Mouse (Mus musculus) liver, embryonic 12.5 days (tissue): ENCODE measurements around the gene Cdca8. TPM values are rescaled to one million over a fixed set of nuclear protein-coding genes. Genes with fewer than 3 reads are reported as not detected.

ENCODE experiments used
- ATAC-seq: fragments of 200-750 bp; cut with Nextera tagmentation; 2 replicates; pipeline ENCODE4 v1.8.0; 2017; ENCODE audit warnings: moderate number of reproducible peaks, mild to moderate bottlenecking, moderate library complexity
- H3K27ac ChIP-seq: fragments of 300-500 bp; sonication (generic); 2 replicates; pipeline ENCODE4 v1.5.1; 2016; ENCODE audit warnings: mild to moderate bottlenecking
- H3K27me3 ChIP-seq: fragments of 300-500 bp; sonication (generic); replicated peaks from 2 replicates; pipeline ENCODE4 v1.6.1; 2016; ENCODE audit warnings: mild to moderate bottlenecking, moderate library complexity
- H3K36me3 ChIP-seq: fragments of 300-500 bp; sonication (generic); 2 replicates; pipeline ENCODE4 v1.6.1; 2016; ENCODE audit warnings: mild to moderate bottlenecking, moderate library complexity
- H3K4me1 ChIP-seq: fragments of 300-500 bp; sonication (generic); 2 replicates; pipeline ENCODE4 v1.6.1; 2016
- H3K4me2 ChIP-seq: fragments of 300-500 bp; sonication (generic); 2 replicates; pipeline ENCODE4 v1.6.1; 2016; ENCODE audit warnings: mild to moderate bottlenecking, moderate library complexity
- H3K4me3 ChIP-seq: fragments of 300-500 bp; sonication (generic); 2 replicates; pipeline ENCODE4 v1.5.1; 2016; ENCODE audit warnings: mild to moderate bottlenecking, moderate library complexity
- H3K9ac ChIP-seq: fragments of 300-500 bp; sonication (generic); 2 replicates; pipeline ENCODE4 v1.6.1; 2016; ENCODE audit warnings: mild to moderate bottlenecking, moderate library complexity
- H3K9me3 ChIP-seq: fragments of 300-500 bp; sonication (generic); replicated peaks from 2 replicates; pipeline ENCODE4 v1.6.1; 2016; ENCODE audit warnings: mild to moderate bottlenecking, moderate library complexity
- WGBS: fragments of 180-500 bp; shearing (Covaris S2); methylation state at CpG from one replicate; pipeline ENCODE4 v1.1.7; 2016; ENCODE audit not compliant: insufficient replicate concordance; 5-methylcytosine and 5-hydroxymethylcytosine counted together
- polyA plus RNA-seq: library from polyadenylated mRNA; unstranded; fragments of >200 nt; fragmentation: Nextera tagmentation; extraction: Ambion mirVana; gene quantifications from 2 replicates; pipeline ENCODE4 v1.2.1, GENCODE M21; 2016

The Cdca8 gene
- polyA plus RNA-seq, 1 experiment from 2014 or later, result 177 TPM

DNA sequence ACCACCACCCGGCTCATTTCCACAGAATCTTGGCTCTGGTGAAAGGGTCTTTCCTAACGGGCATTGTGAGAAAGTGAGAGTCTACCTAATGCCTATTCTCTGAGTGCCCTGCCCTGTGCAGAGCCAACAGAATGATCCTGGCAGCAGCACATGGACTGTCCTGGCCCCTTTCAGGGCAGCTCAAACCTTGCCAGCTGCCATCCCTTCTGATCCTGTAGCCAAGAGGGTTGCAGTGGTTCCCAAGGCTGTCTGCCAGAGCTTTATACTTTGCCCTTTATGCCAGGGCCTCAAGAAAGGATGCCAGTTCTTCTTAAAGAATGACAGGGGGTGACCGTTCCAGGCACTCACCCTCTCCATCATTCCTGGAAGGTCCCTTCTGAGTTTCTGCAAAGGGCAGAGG lies 10.4 kb upstream of the Cdca8 start:
- no peaks in the 10 kb centered on the region for H3K36me3 ChIP-seq
- H3K4me2 ChIP-seq, result no peak overlapping the region
- no peak overlapping the region for H3K9ac ChIP-seq
- no peak for ATAC-seq
- 0 out of 2 replicates have a peak, but pooled peaks cover 11% of the 10 kb centered on the region for H3K27me3 ChIP-seq
- no peaks in the 10 kb centered on the region for H3K9me3 ChIP-seq
- H3K4me1 ChIP-seq, result no peaks in the 10 kb centered on the region
- H3K4me3 ChIP-seq, result no peak overlapping the region
- 70% methylated on average over 3 of the region's 3 CpGs for WGBS
- no peak overlapping the region for H3K27ac ChIP-seq

DNA sequence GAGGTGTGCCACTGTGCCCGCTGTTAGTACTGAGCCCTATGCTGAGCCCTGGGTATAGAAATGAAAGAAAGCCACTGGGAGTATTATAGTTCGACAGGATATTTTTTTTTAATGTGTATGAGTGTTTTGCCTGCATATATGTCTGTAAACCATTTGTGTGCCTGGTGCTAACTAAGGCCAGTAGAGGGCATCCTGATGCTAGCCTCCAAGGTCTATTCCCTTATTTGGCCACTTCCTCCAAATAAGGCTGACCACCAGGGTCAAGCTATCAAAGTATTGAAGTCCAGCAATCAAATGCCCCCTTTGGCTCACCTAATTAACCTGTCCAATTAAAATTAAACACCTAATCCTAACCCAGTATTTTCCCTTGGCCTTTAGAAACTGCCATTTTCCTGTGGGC lies 5.8 kb upstream of the Cdca8 start:
- H3K27ac ChIP-seq, result no peak overlapping the region
- peaks cover 25% of the 10 kb centered on the region for H3K36me3 ChIP-seq
- H3K4me3 ChIP-seq, result no peak overlapping the region
- H3K4me2 ChIP-seq, result no peak overlapping the region
- H3K4me1 ChIP-seq, result no peaks in the 10 kb centered on the region
- ATAC-seq, result no peak
- no peak overlapping the region for H3K9ac ChIP-seq
- 63% methylated on average over 2 of the region's 2 CpGs for WGBS
- no peaks in the 10 kb centered on the region for H3K27me3 ChIP-seq
- no peaks in the 10 kb centered on the region for H3K9me3 ChIP-seq

DNA sequence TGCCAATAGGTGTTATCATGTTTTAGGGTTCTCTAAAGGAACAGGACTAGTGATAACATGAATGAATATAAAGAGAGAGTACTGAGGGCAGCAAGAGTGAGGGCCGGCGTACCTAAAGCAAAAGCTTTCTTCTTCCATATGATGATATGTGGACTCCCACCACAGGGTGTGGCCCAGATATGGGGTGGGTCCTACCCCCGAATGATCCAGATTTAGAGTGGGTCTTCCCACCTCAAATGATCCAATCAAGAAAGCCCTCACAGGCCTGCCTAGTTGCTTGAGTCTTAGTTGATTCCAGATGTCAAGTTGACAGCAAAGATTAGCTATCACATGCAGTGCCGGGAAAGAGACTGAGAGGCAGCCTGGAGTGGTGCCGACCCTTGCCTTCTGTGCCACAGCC lies 4.7 kb upstream of the Cdca8 start:
- H3K4me3 ChIP-seq, result no peak overlapping the region
- 72% methylated on average over 5 of the region's 5 CpGs for WGBS
- H3K4me1 ChIP-seq, result no peaks in the 10 kb centered on the region
- no peak overlapping the region for H3K9ac ChIP-seq
- no peaks in the 10 kb centered on the region for H3K9me3 ChIP-seq
- H3K36me3 ChIP-seq, result peaks cover 35% of the 10 kb centered on the region
- H3K27me3 ChIP-seq, result no peaks in the 10 kb centered on the region
- ATAC-seq, result no peak
- H3K27ac ChIP-seq, result no peak overlapping the region
- H3K4me2 ChIP-seq, result no peak overlapping the region

- Histone ChIP-seq H3K4me3 (no peak overlapping the region), H3K36me3 (peaks cover 41% of the 10 kb centered on the region), H3K27ac (no peak overlapping the region), H3K9ac (no peak overlapping the region), H3K27me3 (no peaks in the 10 kb centered on the region), H3K4me1 (peaks cover 4% of the 10 kb centered on the region), H3K9me3 (no peaks in the 10 kb centered on the region), H3K4me2 (no peak overlapping the region)
- WGBS, result 9% methylated on average over 4 of the region's 4 CpGs
- 0 out of 2 replicates have a peak, but pooled peaks have one; percentile 31 for ATAC-seq
Measured at GRCm38 (mm10) chr4:124943022-124943421, 3.9 kb upstream of the Cdca8 start.

- peak within 1 kb of the TSS; percentile 85 for H3K27ac ChIP-seq
- WGBS, result under 1% methylated on average over 52 of the region's 52 CpGs
- H3K36me3 ChIP-seq, result peaks cover 40% of the 10 kb centered on the region
- H3K27me3 ChIP-seq, result no peaks in the 10 kb centered on the region
- H3K9ac ChIP-seq, result peak within 1 kb of the TSS; percentile 93
- peak; percentile 98 for ATAC-seq
- peak within 1 kb of the TSS; percentile 97 for H3K4me3 ChIP-seq
- peak within 1 kb of the TSS; percentile 90 for H3K4me2 ChIP-seq
- H3K9me3 ChIP-seq, result no peaks in the 10 kb centered on the region
- H3K4me1 ChIP-seq, result peaks cover 24% of the 10 kb centered on the region
Measured at GRCm38 (mm10) chr4:124936613-124937471, 2.3 kb downstream of the Cdca8 start, which contains the start of gene 9930104L06Rik. Gene 9930104L06Rik (plus strand): TSS chr4:124937048.

DNA sequence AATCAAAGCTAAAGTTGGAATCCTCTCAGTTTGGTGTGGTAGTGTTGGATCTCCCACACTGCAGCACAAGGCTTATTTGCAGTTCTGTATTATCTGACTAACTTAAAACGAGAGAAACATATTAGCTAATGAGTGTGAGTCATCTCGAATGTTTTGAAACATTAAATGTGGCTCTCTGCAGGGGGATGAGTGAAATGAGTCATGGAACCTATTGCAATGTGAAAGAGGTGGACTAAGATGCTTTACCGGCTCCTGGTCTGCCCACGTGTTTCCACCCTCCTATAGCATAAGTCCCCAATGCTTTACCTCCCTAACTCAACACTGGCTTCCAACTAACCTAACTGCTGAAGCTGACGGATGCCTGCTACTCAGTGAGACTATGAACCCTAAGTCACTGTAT lies 11.0 kb downstream of the Cdca8 start:
- Histone ChIP-seq H3K9me3 (no peaks in the 10 kb centered on the region), H3K9ac (no peak overlapping the region), H3K4me1 (no peaks in the 10 kb centered on the region), H3K27ac (no peak overlapping the region), H3K4me2 (no peak overlapping the region), H3K4me3 (no peak overlapping the region), H3K27me3 (no peaks in the 10 kb centered on the region), H3K36me3 (peaks cover 84% of the 10 kb centered on the region)
- no peak for ATAC-seq
- 83% methylated on average over 5 of the region's 5 CpGs for WGBS

DNA sequence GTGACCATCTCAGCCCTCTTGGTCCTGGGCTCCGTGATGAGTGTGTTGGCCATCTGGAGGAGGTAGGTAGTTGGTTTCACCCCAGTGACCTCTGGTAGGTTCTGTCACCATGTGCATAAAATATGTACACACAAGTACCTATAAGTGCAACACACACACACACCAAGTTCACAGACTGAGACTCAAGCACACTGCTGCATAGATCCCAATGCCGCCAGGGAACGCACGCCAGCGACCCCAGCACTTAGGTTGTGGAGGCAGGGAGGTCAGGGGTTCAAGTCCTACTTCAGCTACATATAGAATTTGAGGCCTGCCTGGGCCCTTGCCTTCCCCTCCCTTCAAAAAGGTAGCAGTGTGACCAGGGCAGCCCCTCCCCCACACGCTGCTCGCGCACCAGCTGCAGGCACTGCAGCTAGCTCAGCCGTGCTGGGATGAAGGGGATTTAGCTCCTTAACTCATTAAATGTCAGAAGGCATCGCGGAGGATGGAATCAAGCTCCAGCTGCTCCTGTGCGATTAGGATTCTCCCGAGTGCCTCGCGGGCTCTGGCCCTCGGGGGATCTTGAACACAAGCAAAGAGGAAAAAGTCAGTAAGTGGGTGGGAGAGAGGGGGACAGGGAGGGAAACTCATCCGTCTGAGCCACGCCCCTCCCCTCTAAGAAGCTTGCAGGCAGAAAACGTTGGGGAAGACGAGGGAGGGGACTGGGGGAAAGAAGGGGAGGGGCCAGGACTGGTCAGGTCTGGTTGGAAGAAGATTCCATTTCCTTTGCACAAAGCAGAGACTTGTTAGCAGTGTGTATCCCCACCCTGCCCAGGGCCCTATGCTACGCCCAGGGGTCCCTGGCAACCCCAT lies 32.9 kb downstream of the Cdca8 start:
- peak overlapping the region; percentile 43 for H3K4me2 ChIP-seq

GRCm38 (mm10) chr4:124905417-124905816 lies 33.7 kb downstream of the Cdca8 start:
- WGBS, result 47% methylated on average over 4 of the region's 4 CpGs
- Histone ChIP-seq H3K9ac (no peak overlapping the region), H3K27me3 (peaks cover 57% of the 10 kb centered on the region), H3K4me2 (no peak overlapping the region), H3K9me3 (no peaks in the 10 kb centered on the region), H3K4me1 (peaks cover 10% of the 10 kb centered on the region; the same call in 1 of the 2 replicates), H3K36me3 (no peaks in the 10 kb centered on the region), H3K27ac (no peak overlapping the region), H3K4me3 (no peak overlapping the region)
- ATAC-seq, result no peak

More for the DNA sequence above, 32.9 kb downstream of the Cdca8 start:
- WGBS, result 15% methylated on average over 21 of the region's 21 CpGs
- Histone ChIP-seq H3K4me3 (no peak overlapping the region), H3K36me3 (no peaks in the 10 kb centered on the region), H3K27me3 (peaks cover 54% of the 10 kb centered on the region), H3K9ac (no peak overlapping the region), H3K27ac (no peak overlapping the region), H3K9me3 (no peaks in the 10 kb centered on the region), H3K4me1 (peaks cover 10% of the 10 kb centered on the region; the same call in 1 of the 2 replicates)
- ATAC-seq, result no peak

DNA sequence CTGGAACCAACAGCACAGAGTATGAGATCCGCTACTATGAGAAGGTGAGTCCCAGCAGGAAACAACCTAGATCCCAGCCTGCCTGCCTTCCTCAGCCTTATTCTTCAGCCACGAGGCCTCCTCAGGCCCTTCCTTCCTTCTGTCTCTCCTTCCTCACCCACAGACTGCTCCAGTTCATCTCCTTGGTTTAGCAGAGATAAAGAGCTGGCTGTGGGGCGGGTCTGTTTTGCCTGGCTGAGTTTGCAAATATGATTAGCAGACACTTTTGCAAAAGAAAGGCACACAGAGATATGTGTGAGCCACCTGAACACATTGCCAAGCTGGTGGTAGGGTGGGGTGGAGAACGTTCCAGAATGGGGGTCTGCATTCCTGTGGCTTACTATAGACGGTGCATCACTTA lies 39.2 kb downstream of the Cdca8 start:
- H3K4me2 ChIP-seq, result peak overlapping the region; percentile 28

DNA sequence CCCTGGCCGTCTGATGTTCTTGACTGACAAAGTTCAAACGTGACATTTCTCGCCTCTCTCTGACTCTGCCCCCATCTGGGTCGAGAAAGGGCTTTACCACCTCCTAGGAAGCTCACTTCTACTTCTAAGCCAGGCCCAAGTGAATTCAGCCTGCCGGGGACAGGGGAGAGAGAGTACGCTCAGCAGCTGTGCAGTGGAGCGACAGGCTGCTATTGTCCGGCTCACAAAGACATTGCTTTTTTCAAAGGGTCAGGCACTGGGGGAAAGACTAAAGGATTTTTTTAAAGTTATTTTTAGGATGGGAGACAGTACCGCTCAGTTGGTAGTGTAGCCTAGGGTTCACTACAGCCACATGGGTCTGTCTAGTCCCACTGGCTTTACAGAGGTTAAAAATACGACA lies 40.7 kb downstream of the Cdca8 start:
- H3K36me3 ChIP-seq, result no peaks in the 10 kb centered on the region
- H3K4me3 ChIP-seq, result no peak overlapping the region
- H3K27me3 ChIP-seq, result peaks cover 87% of the 10 kb centered on the region
- H3K4me1 ChIP-seq, result peaks cover 15% of the 10 kb centered on the region
- H3K27ac ChIP-seq, result no peak overlapping the region
- H3K4me2 ChIP-seq, result no peak overlapping the region
- ATAC-seq, result no peak
- H3K9me3 ChIP-seq, result no peaks in the 10 kb centered on the region
- H3K9ac ChIP-seq, result no peak overlapping the region
- 59% methylated on average over 10 of the region's 10 CpGs for WGBS

More for the DNA sequence above, 39.2 kb downstream of the Cdca8 start:
- Histone ChIP-seq H3K27me3 (peaks cover 85% of the 10 kb centered on the region), H3K36me3 (no peaks in the 10 kb centered on the region), H3K27ac (no peak overlapping the region), H3K9me3 (no peaks in the 10 kb centered on the region), H3K9ac (no peak overlapping the region), H3K4me1 (peaks cover 11% of the 10 kb centered on the region), H3K4me3 (no peak overlapping the region)
- ATAC-seq, result peak; percentile 65
- WGBS, result 22% methylated on average over 5 of the region's 5 CpGs

- WGBS, result 3% methylated on average over 79 of the region's 83 CpGs
- Histone ChIP-seq H3K4me2 (peak overlapping the region; percentile 50), H3K4me1 (peaks cover 12% of the 10 kb centered on the region), H3K9me3 (no peaks in the 10 kb centered on the region), H3K36me3 (no peaks in the 10 kb centered on the region), H3K9ac (no peak overlapping the region), H3K4me3 (peak overlapping the region; percentile 43), H3K27me3 (peaks cover 95% of the 10 kb centered on the region), H3K27ac (no peak overlapping the region)
- ATAC-seq, result no peak
Measured at GRCm38 (mm10) chr4:124894508-124895428, 44.3 kb downstream of the Cdca8 start.
